Mouse (Mus musculus): Measurements from ENCODE around the gene Slc26a8. TPM values are rescaled to one million over a fixed set of nuclear protein-coding genes. Genes with fewer than 3 reads are reported as not detected.
A peak's percentile ranks its signal among the peaks of the same experiment; 100 is the strongest.
"Not testable (repeated sequence)": the region's sequence is repeated elsewhere in the genome, so short reads cannot be mapped to it uniquely, and the experiment has no call there.

Gene Slc26a8
- polyA plus RNA-seq (2017; shearing (Covaris generic)): under 1 TPM in 1 of 2 experiments, not detected in 1; 0.32 TPM

DNA sequence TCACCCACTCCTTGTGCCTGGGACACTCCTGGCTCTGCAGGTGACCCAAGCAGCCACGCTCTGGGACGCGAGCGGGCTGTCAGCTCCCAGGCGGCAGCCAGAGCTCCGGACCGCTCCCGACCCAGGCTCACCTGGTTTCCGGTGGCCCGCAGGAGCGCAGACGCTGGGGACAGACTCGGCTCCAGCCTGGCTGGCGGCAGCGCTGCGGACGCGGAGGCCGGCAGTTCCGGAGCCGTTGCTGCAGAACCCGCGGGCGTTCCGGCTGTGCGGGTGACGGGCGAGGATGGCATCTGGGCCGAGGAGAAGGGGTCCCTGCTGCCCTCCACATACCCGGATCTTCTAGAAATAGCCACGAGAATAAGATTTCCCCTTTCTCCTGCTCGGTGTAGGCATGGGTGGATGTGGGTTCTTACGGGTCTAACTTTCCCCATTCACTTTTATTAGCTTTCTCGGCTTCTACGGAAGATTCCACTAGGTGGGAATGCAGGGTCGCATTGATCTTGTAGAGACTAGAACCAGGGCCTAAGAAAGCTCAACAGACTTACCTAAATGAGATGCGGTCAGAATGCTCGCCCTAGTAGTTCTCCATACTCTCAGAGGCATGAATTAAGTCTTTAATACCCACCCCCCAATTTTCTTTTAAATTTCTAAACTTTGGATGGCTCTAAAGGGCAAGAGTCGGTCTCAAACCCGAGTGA is at the start of gene Slc26a8:
Gene Slc26a8, minus strand, starts transcription at position 648 of the 698 bp plus-strand sequence.
- no peak for ATAC-seq

DNA sequence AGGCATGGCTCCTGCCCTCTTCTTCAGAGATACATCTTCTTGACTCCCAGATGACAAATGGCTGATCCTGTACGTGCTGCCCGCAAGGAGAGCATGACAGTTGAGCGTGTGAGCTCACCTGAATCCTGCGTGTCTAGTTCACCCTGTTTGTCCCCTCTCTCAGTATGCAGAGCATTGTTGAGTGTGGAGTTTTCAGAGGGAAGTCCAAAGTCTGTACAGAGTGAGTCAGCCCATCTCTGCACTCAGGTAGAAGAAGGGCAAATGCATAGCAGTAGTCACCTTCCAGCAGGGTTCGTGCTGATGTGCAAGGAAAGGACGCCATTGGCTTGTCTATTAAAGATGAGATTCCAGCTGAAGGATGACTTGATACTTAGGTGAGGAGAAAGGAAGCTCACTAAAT is 49.2 kb upstream of the Slc26a8 start:
- no peak for ATAC-seq

- no peak for ATAC-seq
Measured at GRCm38 (mm10) chr17:28737973-28738372, 47.9 kb upstream of the Slc26a8 start.

DNA sequence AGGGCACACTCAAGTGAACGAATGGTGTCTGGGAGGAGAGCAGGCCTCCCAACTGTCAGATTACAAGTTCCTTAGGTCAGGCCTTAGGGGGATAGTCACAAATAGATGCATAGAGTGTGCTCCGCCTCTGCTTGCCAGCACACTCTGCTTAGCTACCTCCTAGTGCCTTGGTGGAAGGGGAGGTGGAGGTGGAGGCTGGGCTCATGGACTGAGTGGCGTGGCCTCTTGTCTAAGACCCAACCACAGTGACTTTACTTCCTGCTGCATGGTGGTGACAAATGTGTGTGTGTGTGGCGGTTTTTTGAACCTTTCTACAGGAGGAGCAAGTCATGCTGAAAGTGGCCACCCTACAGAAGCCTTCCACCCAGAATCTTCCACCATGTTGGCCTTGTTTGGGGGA is 46.5 kb upstream of the Slc26a8 start:
- no peak for ATAC-seq

DNA sequence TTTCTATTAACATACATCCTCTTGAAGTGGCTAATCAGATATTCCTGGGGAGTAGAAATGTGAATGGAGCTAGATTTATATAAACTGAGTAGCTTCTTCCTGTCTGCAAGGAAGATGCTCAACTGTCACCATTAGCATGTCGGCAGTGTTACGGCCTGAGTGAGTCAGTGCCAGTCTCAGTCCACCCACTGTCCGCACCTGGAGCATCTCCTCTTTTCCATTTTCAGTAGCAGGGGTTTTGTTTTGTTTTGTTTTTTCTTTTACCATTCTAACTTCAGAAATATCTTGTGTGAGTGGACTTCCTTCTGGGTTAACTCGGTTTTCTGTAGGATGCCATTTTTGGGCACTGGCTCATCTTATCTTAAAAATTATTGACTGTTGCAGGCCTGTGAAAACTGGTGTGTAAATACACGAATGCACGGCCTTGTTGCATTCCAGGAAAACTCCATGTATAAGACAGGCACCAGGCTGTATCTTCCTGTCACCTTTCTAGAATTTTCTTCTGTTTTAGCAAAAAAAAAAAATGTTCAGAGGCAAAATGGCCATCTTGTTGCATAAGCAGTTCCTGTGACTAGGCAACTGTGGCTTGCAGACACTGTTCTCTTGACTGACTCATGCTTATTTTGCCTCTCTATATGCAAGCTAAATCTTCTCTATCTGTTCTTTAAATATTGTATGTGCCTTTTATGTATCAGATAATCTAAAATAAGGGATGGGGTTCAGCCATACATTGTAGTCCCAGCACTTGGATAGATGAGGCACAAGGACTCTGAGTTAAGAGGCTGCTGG is 45.5 kb upstream of the Slc26a8 start:
- ATAC-seq: no peak

DNA sequence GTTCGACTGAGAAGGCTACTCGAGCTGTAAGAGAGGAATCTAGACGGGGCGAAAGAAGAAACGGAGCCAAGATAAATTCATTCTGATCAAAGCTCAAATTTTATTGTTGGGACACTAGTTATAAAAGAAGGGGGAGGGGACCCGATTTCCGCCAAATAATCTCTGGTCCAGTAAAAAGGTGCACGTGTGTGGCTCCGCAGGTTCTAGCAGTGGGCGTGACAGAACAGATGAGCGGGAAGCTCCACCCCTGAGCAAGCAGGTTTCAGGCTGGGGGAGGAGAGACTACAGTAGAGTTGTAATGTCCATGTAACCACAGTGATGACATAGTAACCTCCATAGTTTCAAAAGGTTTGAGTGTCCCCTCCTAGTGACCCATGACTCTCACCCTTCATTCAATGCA is 37.5 kb upstream of the Slc26a8 start:
- not testable (repeated sequence) for ATAC-seq

- ATAC-seq: no peak
Measured at GRCm38 (mm10) chr17:28725783-28726182, 35.8 kb upstream of the Slc26a8 start, which contains the start of gene AC170998.1. AC170998.1 (plus strand) TSS chr17:28726083.

DNA sequence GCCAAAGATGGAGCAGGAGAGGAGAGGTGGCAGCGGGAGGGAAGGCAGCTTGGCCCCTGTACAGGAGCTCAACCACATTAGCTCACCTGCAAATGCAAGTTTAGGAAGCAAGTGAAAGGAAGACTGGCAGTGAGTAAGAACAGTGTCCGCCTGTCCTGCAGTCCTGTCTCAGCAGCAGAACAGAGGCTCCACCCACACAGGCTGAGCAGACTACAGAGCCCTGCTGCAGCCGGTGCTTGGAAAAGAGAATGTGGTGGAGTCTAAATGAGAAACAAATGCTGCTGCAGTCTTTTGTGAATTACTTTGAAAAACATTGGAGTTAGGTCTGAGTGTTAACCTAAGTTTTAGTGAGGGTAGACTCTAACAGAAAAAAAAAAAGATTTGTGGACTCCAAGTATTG is 27.5 kb upstream of the Slc26a8 start:
- ATAC-seq: no peak

- no peak for ATAC-seq
Measured at GRCm38 (mm10) chr17:28715832-28716548, 26.0 kb upstream of the Slc26a8 start.

DNA sequence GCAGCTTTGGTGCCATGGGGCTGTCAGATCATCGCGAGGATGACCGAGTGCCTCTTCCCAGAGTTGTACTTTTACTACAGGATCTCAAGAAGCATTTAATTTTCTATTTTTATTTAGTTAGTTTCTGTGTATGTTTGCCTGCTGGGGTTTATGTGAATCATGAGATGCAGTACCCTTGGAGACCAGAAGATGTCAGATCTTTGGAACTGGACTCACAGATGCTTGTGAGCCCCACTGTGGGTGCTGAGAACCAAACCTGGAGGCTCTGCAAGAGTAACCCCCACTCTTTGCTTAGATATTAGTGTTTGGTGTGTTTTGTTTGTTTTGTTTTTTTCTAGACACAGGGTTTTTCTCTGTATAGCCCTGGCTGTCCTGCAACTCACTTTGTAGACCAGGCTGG is 24.0 kb upstream of the Slc26a8 start:
- ATAC-seq: no peak

DNA sequence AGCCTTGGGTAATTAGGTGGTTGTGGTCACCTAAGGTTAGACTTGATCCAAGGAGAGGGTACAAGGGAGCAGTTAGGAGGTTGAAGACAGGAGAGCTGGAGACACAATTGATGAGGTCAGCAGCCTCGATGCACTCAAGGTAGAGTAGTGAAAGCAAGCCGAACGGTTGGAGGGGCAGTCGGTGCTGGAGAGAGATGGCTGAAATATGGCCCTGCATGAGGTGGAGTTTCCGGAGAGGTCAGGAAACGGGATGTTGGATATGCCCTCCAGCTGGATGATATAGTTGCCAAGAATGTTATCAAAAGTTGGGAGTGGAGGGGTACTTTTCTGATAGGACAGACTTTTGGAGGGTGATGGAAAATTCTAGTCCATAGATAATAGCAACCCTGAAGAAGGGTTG is 22.3 kb upstream of the Slc26a8 start:
- ATAC-seq: no peak

GRCm38 (mm10) chr17:28711237-28711636 is 21.2 kb upstream of the Slc26a8 start:
- no peak for ATAC-seq

DNA sequence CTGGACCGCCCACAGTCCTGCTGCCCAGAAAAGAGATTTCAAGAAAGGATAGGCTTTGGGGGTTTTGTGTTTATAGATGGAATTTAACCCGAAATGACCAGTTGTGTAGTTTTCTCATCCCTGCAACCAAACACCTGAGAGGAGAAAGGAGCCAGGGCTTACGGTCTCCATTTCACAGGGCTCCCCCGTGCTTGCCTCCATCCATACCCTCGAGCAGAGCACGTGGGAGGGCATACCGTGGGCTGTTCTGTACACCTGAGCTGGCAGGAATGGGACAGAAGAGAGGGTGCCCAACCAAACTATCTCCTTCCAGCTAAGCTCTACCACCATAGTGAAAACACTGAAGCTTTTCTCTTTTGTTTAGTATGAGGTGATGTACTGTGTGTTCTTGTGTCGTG is 20.3 kb upstream of the Slc26a8 start:
- ATAC-seq: no peak

GRCm38 (mm10) chr17:28709552-28710290 is 19.7 kb upstream of the Slc26a8 start:
- ATAC-seq: no peak

DNA sequence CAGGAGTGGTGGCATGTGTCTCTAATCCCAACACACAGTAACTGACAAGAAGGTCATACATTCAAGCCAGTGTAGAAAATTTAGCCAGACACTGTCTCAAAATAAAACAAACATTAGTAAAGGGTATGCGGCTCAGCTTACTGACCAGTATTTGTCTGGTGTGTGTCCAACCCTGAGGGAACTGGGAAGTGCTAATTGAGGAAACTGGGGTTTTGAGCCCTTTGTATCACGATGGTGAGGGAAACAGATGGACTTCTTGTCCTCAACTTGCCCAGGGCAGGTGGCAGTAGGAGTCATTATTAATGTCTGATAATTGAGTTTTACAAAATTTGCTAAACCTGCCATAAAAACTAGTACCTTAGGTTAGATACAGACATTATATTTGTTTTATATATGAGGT is 19.0 kb upstream of the Slc26a8 start:
- ATAC-seq: no peak

DNA sequence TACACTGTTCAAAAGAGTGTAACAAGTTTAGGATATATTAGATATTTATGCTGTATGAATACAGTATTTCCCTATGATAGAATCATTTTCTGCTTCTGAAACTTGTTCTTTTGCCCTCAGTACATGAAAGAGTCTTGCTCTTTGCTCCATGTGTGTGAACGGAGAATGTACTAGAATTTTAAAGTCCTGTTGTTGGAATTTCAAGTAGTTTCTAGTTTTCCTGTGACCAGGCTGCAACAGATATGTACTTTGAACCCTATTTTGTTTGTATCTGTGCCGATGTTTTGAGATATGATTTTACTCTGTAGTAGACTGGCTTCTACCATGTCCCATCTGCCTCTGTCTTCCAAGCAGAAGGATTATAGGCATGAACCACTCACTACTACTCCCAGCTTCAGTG is 17.8 kb upstream of the Slc26a8 start:
- ATAC-seq: no peak

DNA sequence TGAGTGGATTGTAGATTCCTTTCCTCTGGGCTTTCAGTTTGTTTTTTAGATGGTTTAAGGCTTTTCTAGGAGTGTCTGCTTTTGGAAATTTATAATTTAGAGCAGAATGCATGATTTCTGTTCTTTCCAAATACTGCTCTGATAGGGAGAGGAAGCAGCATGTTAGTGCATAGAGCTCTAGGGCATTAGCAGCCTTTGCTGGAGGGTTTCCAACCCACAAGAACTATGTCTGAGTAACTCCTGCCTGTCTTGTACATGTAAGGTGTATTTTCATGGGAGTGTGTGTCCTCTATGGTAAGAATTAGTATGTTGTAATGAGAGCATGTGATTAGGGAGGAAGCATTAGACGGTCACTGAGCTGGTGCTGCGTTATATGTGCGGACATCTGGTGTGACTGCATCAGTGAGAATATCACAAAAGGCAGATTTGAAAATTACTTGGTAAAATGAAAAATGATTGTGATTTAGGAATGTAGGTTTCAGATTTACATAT is 17.1 kb upstream of the Slc26a8 start:
- no peak for ATAC-seq

GRCm38 (mm10) chr17:28706697-28707096 is 16.7 kb upstream of the Slc26a8 start:
- ATAC-seq: no peak

DNA sequence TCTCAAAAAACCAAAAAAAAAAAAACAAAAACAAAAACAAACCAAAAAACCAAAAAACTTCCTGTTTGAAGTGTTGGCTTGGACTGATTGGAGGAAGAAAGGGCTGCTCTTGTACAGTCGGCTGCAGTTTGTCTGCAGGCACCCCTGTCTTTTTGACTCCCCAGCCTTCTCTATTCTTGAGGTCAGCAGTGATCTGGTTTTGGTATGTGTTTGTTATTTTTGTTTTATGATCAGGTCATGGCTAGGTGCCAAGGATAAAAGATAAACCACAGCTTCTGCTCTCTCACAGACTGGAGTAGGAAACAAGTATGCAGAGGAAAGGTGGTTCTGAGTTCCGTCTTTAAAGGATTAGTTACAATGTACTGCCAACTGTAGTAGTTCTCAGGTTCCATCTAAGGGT is 12.6 kb upstream of the Slc26a8 start:
- ATAC-seq: peak; percentile 25

DNA sequence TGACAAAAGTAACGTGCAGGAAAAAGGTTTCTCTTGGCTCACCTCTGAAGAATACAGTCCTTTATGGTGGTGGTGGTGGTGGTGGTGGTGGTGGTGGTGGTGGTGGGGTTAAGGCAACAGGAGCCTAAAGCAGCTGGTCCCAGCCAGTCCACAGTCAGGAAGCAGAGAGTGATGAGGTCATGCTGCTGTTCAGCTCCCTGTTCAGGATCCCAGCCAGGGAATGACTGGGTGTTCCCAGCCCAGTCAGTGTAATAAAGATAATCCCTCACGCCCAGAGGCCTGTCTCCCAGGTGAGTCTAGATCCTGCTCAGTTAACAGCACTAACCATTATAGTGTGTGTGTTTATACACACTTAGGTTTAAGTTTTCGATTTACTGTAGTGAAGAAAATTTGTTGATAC is 11.7 kb upstream of the Slc26a8 start:
- no peak for ATAC-seq

- ATAC-seq: peak; percentile 27
Measured at GRCm38 (mm10) chr17:28701171-28701570, 11.1 kb upstream of the Slc26a8 start.

GRCm38 (mm10) chr17:28699789-28700188 is 9.8 kb upstream of the Slc26a8 start:
- no peak for ATAC-seq

- ATAC-seq: no peak
Measured at GRCm38 (mm10) chr17:28698672-28699071, 8.6 kb upstream of the Slc26a8 start.

Data from CD4-positive, CD25-positive, alpha-beta regulatory T cell, adult 4 months (primary cell).